Mouse (Mus musculus) megakaryocyte, embryonic 14.5 days (primary cell): ENCODE data around the gene Ccdc181.

ENCODE experiments used
- FLI1 ChIP-seq: IDR thresholded peaks from 2 replicates; pipeline ENCODE4 v1.6.1; 2012; ENCODE audit warnings: low read length, inconsistent platforms, mixed read lengths
- GATA1 ChIP-seq: IDR thresholded peaks from 3 replicates; pipeline ENCODE4 v1.6.1; 2012; ENCODE audit warnings: mixed read lengths, low read length, inconsistent platforms, borderline replicate concordance

GRCm38 (mm10) chr1:164241494-164241893 lies 33.9 kb upstream of the Ccdc181 start:
- TF ChIP-seq GATA1 (no peak), FLI1 (no peak)
